Mouse (Mus musculus) liver, adult 2 months (tissue): ENCODE measurements around the gene Aldh3b3. TPM values are rescaled to one million over a fixed set of nuclear protein-coding genes. Genes with fewer than 3 reads are reported as not detected.
"Not testable (repeated sequence)": the region's sequence is repeated elsewhere in the genome, so short reads cannot be mapped to it uniquely, and the experiment has no call there.

Experiments used
- DNase-seq: peaks from one replicate; pipeline ENCODE4 v3.0.0-alpha.2; 2011; ENCODE audit warnings: low read depth, low spot score; ENCODE audit errors: extremely low read depth
- H3K27ac ChIP-seq: fragments of 200-500 bp; replicated peaks from 2 replicates; pipeline ENCODE4 v1.5.1; 2012; ENCODE audit warnings: low read depth, mild to moderate bottlenecking, control low read depth, inconsistent platforms, low read length; ENCODE audit not compliant: insufficient read depth
- H3K27me3 ChIP-seq: fragments of 200-500 bp; 2 replicates; pipeline ENCODE4 v1.6.1; 2012; ENCODE audit warnings: mild to moderate bottlenecking, moderate library complexity, low read length, inconsistent platforms; ENCODE audit not compliant: control insufficient read depth, insufficient read depth
- H3K36me3 ChIP-seq: fragments of 200-500 bp; 2 replicates; pipeline ENCODE4 v1.6.1; 2012; ENCODE audit warnings: low read length, inconsistent platforms; ENCODE audit not compliant: control insufficient read depth, insufficient read depth
- H3K4me1 ChIP-seq: fragments of 200-500 bp; 2 replicates; pipeline ENCODE4 v1.6.1; 2011; ENCODE audit warnings: low read length; ENCODE audit not compliant: control insufficient read depth, insufficient read depth
- H3K4me3 ChIP-seq: fragments of 200-500 bp; 2 replicates; pipeline ENCODE4 v1.5.1; 2011; ENCODE audit warnings: low read depth, mild to moderate bottlenecking, control low read depth, low read length, moderate library complexity; ENCODE audit not compliant: insufficient read depth
- H3K79me2 ChIP-seq: fragments of 200-500 bp; 2 replicates; pipeline ENCODE4 v1.6.1; 2012; ENCODE audit warnings: inconsistent platforms, mild to moderate bottlenecking, low read length, moderate library complexity; ENCODE audit not compliant: control insufficient read depth, insufficient read depth
- H3K9ac ChIP-seq: fragments of 200-500 bp; 2 replicates; pipeline ENCODE4 v1.6.1; 2012; ENCODE audit warnings: low read depth, mild to moderate bottlenecking, control low read depth, inconsistent platforms, low read length
- CTCF ChIP-seq: fragments of 200-500 bp; IDR thresholded peaks from 2 replicates; pipeline ENCODE4 v1.5.1; 2011; ENCODE audit warnings: low read depth, low read length, control low read depth
- POLR2A ChIP-seq: fragments of 200-500 bp; IDR thresholded peaks from 2 replicates; pipeline ENCODE4 v1.6.1; 2011; ENCODE audit warnings: low read length, control low read depth; ENCODE audit not compliant: insufficient read depth; ENCODE audit errors: extremely low read depth
- WGBS: fragments of 180-500 bp; shearing (Covaris S2); methylation state at CpG from one replicate; pipeline ENCODE4 v1.1.7; 2018; 5-methylcytosine and 5-hydroxymethylcytosine counted together
- polyA plus RNA-seq: library from polyadenylated mRNA; depleted of rRNA; stranded (reverse); fragments of >200 nt; gene quantifications from 2 replicates; pipeline ENCODE4 v1.2.3, GENCODE M21; 2012
- total RNA-seq: library from RNA; depleted of rRNA; stranded (reverse); fragments of >200 nt; gene quantifications from 2 replicates; pipeline ENCODE4 v1.2.3, GENCODE M21; 2014

Gene Aldh3b3
- total and polyA plus RNA-seq, 2 experiments = 0.74 to 7.7 TPM

- H3K4me1 ChIP-seq = peaks cover 8% of the 10 kb centered on the region
- no peaks in the 10 kb centered on the region for H3K27me3 ChIP-seq
- no peaks in the 10 kb centered on the region for H3K79me2 ChIP-seq
- no peak overlapping the region for H3K4me3 ChIP-seq
- H3K36me3 ChIP-seq = peaks cover 1% of the 10 kb centered on the region; the same call in 1 of the 2 replicates
- no peak overlapping the region for H3K27ac ChIP-seq
- no peak overlapping the region for H3K9ac ChIP-seq
- TF ChIP-seq CTCF (no peak), POLR2A (no peak)
- DNase-seq = no peak
These were observed 7.0 kb upstream of the Aldh3b3 start for GRCm38 (mm10) chr19:3951461-3951860.

- Histone ChIP-seq H3K9ac (no peak overlapping the region), H3K4me3 (no peak overlapping the region), H3K79me2 (no peaks in the 10 kb centered on the region), H3K36me3 (peaks cover 1% of the 10 kb centered on the region; the same call in 1 of the 2 replicates), H3K27me3 (no peaks in the 10 kb centered on the region), H3K4me1 (peaks cover 6% of the 10 kb centered on the region), H3K27ac (no peak overlapping the region)
- 64% methylated on average over 1 of the region's 1 CpGs for WGBS
- DNase-seq = no peak
- no peak for TF ChIP-seq CTCF
- TF ChIP-seq POLR2A = no peak
These were observed 6.3 kb upstream of the Aldh3b3 start for GRCm38 (mm10) chr19:3952099-3952498.

- TF ChIP-seq POLR2A = no peak
- Histone ChIP-seq H3K4me3 (no peak overlapping the region), H3K4me1 (peaks cover 4% of the 10 kb centered on the region), H3K27me3 (no peaks in the 10 kb centered on the region), H3K79me2 (no peaks in the 10 kb centered on the region), H3K27ac (no peak overlapping the region), H3K9ac (no peak overlapping the region), H3K36me3 (no peaks in the 10 kb centered on the region)
- WGBS = 56% methylated on average over 3 of the region's 3 CpGs
- DNase-seq = peak; percentile 28
These were observed 3.4 kb upstream of the Aldh3b3 start for GRCm38 (mm10) chr19:3955033-3955432.

GRCm38 (mm10) chr19:3955804-3956203 is 2.6 kb upstream of the Aldh3b3 start:
- Histone ChIP-seq H3K36me3 (no peaks in the 10 kb centered on the region), H3K4me3 (no peak overlapping the region), H3K4me1 (no peaks in the 10 kb centered on the region), H3K9ac (no peak overlapping the region), H3K27me3 (no peaks in the 10 kb centered on the region), H3K27ac (no peak overlapping the region), H3K79me2 (no peaks in the 10 kb centered on the region)
- WGBS = 86% methylated on average over 4 of the region's 4 CpGs
- TF ChIP-seq POLR2A (no peak), CTCF (no peak)
- DNase-seq = no peak

GRCm38 (mm10) chr19:3957296-3958036 is 979 bp upstream of the Aldh3b3 start:
- H3K4me1 ChIP-seq, H3K79me2 ChIP-seq, H3K27me3 ChIP-seq, DNase-seq, H3K36me3 ChIP-seq, H3K27ac ChIP-seq, H3K9ac ChIP-seq, H3K4me3 ChIP-seq: not testable (repeated sequence)
- 70% methylated on average over 5 of the region's 5 CpGs for WGBS

- Histone ChIP-seq H3K9ac (no peak overlapping the region), H3K4me3 (no peak overlapping the region), H3K36me3 (no peaks in the 10 kb centered on the region), H3K79me2 (no peaks in the 10 kb centered on the region), H3K27me3 (no peaks in the 10 kb centered on the region), H3K27ac (no peak overlapping the region), H3K4me1 (no peaks in the 10 kb centered on the region)
- no peak for TF ChIP-seq POLR2A
- no peak for TF ChIP-seq CTCF
- peak; percentile 66 for DNase-seq
These were observed 585 bp downstream of the Aldh3b3 start for GRCm38 (mm10) chr19:3959030-3959429.
